Mouse (Mus musculus): ENCODE results near the gene Chaf1a.

Gene Chaf1a

DNA sequence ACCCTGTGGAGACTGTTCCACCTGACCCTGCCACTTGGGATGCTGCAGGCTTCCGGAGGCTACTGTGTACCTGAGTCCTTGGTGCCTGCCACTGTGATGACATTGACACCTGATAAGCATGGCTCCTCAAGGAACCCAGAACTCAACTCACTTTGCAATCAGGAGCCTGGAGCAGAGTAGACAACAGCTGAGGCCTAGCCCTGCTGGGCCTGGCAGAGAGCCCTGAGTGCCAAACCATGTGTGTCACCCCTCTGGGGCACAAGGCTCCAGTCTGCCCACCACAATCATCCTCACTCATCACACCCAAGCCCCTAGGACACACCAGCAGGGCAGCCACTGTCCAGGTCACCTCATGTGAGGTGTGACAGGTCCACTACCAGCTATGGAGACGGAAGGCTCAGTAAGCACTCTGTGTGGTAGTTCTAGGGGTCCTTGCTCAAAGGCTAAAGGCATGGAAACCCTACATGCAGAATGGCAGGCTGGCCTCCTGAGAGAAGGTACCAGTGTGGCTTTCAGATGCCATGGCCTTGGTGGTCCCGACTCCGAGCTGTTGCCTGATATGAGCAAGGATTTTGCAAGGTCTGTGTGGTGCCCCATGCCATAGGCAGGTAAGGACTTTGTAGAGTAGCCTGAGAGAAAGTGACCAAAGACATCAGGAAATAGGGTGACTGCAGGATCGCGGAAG, 19.7 kb upstream of the Chaf1a start:
- DNase-seq (ENCODE audit: low read depth): no peak

DNA sequence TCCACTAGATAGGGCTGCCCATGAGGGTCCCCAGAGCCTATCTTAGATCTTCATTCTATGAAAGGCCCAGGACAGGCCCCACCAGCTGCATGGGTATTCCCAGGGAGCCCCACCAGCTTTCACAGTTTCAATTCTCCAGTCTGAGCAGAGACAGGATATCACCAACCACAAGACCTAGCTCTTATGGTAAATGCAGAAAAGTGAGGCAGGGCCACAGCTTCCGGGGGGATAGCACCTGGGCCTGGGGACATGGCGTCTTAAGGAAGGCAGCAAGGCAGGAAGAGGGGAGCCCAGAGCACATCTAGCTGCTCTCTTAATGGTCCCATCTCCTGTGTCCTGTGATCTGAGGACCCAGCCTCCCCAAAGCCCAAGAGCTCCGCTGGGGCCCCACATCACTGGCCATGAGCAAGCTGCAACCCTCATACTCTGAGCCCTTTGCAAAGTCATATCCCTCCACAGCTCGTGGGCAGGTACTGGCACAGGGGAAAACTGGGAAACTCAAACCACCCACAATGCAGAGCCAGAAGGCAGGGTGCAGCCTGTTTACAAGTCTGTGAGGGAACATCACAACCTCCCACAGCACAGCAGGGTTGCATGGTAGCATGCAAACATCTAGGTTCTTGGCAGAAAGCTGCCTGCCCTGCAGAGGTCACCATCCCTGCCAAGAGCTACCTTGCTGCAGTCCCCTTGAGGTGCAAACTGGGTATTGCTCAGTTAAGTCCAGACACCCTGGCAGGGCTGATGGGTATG, 18.9 kb upstream of the Chaf1a start:
- no peak for DNase-seq (ENCODE audit: low read depth)

DNA sequence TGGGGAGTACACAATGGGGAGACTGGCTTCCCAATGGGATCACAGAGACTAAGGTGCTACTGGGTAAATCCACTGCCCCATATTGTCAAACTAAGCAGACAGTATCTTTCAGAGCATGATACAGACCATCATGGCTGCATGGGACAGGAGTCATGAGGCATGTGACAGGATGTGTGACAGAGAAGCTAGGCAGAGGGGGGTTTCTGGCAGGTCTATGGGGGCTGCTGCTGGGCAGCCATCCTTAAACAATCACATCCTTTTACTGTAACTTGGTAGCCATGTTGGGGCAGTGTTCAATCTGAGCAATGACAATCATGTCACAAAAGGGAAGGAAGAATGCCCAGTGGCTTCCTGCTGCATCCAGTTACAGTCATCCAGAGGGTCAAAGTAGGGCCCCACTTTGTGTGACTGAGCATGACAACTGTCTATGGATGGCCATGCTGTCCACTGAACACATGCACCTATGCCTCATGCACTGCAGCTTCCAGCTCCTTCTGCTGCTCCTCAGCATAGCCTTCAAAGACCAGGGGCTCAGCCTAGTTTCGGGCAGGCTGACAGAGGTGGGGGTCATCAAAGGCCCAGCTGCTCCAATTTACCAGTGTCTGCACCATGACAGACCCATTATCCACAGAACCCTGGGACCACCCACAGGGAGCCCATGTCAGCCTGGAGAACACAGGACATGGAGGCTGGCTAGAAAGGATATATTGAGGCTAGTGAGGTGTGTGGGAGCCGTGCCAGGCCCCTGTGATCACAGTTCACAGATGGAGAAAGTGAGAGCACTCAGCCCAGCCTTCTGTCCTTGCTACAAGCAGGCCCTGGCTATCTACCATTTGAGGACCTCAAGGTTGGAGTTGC, 17.9 kb upstream of the Chaf1a start:
- DNase-seq (ENCODE audit: low read depth): no peak

DNA sequence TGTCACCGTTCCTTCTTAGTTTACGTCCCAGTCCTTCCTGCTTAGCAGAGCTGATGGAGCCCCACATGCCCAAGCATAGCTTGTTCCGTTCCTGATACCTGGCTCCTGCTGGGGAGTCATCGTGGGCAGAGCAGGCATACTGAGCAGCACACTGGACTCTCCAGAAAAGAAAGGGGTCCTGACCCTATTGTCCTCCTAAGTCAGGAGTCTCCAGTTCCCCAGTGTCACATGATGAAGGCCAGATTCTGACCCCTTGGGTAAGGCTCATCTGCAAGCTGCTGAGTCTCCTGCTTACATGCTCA, 17.3 kb upstream of the Chaf1a start:
- no peak for DNase-seq (ENCODE audit: low read depth)

DNA sequence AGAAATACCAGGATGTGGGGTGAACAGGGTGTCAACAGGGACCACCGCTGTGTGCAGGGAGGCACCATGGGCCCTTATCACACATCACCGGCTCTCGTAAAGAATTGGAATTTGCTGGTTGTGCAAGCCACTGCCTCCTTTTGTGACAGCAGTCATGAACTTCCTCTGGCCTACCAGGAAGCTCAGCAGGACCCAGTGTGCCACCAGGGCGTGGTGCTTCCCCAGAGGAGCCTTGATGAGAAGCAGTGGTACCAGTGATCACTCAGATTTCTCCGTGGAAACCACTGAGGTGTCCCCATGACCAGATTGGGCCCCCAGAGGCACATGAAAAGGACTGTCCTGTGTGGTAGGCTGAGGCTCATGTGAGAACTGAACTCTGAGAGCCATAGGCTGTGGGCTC, 16.9 kb upstream of the Chaf1a start:
- DNase-seq (ENCODE audit: low read depth): no peak

DNA sequence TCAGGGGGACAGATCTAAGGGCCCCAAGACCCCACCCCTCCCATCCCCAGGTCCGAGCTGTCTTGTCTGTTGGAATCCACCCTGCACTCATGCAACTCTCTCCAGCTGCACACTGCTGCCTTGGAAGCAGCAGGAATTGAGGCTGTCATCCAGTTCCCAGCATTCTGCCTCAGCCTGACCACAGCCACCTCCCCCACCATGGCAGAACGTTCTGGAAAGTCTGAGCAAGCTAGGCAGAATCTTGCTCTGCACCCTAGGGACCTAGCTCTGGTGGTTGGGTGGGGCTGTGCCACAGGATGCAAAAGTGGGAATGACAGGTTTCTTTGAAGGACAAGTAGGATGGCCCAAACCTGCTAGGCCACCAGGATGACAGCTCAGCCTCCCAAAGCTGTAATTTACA, 15.8 kb upstream of the Chaf1a start:
- DNase-seq (ENCODE audit: low read depth): no peak

DNA sequence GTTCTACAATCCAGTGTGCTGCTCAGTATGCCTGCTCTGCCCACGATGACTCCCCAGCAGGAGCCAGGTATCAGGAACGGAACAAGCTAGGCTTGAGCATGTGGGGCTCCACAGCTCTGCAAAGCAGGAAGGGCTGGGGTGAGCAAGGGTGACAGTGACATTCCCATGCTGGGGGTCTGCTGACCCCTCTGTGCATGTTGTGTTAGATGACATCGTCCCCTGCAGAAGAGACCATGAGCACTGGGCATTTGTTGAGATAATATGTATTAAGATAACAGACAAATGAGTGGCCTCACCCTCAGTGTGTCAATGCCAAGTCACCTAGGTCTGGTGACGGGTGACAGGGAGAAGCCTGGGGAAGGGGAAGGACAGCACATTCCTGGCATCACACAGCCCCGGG, 15.3 kb upstream of the Chaf1a start:
- DNase-seq (ENCODE audit: low read depth): no peak

DNA sequence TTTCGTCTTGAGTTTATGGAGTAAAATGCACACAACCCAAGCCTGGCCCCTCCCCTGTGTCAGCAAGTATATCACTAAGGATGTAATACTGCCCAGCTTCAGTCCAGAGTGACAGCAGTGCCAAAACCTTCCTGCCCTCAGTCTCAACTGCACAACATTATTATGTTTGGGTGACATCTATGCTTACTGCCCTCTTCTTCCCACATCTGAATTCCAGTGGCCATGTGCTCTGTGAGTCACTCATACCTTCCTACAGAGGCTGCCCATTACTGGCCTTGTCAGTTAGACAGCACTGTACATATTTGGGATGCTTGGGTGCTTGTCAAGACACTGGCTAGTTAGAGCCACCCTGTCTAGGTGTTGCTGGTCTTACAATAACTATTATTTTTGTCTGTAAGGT, 13.9 kb upstream of the Chaf1a start:
- DNase-seq (ENCODE audit: low read depth): peak; percentile 75

DNA sequence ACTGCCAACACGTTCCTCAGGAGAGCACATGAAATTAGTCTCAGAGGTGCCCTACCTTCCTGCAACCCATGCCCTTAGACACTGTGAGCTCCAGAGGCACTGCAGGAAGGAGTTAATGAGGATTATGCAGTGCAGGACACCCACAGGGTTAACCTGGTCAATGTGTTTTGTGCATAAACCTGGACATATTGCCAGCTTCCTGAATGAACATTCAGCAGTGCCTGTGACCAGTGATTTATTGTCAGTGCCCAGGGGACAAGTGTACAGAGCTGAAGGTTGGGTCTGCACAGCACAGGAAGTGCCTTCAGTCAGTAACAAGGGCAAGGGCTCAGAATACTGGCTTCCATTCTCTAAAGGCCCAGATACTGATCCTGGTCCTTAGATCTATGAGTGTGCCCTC, 13.4 kb upstream of the Chaf1a start:
- no peak for DNase-seq (ENCODE audit: low read depth)

DNA sequence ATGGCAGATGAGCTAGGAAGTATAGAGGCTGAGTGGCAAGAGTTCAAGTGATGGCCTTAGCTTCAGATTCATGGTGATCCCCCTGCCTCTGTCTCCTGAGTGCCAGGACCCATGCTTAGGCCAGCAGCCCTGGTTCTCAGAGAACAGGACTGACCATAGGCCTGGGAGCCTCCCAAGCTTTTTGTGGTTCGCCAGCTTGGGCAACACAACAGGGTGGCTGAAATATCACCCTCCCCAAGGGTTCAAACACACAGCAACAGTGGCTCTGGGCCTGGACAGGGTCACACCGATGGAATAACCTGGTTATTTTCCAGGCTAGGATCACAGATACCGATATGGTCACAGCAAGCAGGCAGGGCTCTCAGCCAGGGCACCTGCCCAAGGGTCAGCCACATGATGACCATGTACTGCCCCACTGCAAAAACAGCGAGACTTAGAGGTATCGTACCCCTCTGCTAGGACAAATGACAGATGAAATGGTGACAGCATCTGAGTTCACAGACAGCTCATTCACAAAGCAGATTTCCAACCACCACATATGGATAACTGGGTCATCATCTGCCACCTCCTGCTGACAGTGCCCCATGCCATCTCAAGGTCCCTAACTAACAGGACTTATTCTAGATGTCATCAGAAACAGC, 12.3 kb upstream of the Chaf1a start:
- no peak for DNase-seq (ENCODE audit: low read depth)

DNA sequence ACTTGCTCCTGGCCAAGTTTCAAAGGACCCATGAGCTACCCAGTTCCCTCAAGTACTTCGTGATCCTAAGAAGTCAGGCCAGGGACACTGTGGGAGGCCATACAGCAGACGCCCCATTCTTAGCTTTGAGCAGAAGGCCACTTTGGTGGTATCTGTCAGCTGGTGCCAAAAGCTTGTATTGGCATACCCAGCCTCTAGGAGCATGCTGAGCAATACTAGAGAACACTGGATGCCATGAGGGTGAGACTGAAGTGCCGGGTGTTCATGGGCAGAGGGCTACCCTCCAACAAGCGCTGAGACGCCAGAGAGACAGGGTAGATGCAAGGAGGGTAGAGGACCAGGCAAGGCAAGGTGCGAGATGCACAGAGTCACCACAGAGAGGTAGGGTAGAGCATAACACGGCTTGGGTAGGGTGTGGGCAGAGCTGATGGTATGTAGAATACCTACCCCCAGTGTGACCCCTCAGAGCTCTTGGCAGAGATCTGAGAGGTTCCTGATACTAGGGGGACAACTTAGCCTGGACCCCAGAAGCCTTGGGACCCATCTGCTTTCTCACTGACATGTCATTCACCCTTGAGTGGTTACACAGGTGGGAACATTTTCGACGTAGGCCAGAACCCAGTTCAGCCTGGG, 9.9 kb upstream of the Chaf1a start:
- no peak for DNase-seq (ENCODE audit: low read depth)

DNA sequence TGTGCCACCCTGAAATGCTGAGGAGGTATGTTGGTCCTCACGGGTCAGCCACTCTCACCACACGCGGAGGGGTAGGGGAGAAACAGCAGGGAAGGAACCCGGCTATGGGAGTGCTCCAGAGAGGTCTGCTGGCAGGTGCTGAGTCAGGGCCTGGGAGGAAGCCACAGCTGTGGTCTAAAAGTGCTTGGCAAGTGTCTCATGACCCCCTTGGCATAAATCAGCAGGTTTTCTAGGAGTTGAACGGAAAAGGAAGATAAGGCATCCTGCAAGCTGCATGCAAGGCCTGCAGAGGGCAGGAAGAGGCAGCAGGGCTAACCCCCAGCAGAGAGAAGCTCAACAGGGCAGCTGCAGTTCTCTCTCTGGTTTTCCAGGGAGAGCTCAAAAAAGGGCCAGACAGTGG, 9.3 kb upstream of the Chaf1a start:
- peak; percentile 75 for DNase-seq (ENCODE audit: low read depth)

DNA sequence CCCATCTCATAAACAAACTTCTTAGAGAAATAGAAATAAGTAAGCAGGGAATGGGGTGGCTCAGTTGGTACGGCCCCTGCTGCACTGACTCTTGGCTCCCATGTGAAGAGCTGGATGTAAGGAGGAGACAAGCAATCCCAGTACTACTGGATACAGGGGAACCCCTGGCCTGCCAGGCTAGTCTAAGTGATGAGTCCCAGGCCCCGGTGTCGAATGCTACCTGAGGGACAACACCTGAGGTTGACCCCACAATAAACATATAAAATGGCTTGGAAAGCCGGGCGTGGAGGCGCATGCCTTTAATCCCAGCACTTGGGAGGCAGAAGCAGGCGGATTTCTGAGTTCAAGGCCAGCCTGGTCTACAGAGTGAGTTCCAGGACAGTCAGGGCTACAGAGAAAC, 8.8 kb upstream of the Chaf1a start:
- no peak for DNase-seq (ENCODE audit: low read depth)

DNA sequence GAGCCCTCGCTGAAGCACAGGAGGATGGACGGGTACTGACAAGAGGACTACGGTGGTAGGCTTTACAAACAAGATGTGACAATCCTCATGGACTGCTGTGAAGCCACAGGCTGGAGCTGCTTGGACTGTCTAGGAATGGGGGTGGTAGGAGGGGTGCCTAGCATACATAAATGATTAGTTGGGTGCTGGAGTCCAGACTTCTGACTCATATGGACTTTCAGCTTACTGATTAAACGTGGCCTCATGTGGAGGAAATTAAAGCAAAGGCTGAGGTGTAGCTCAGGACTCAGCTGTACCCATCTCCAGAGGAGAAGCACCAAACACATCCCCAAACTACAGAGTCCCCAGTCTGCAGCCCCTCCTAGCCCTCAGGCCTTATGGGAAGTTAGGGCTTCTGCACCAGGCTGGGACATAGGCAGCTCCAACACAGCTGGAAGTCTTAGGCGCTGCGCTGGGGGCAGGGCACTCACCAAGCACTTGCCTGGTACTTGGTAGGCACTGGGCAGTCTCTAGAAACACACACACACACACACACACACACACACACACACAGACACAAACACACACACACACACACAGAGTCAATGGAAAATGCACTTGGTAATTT, 8.0 kb upstream of the Chaf1a start:
- no peak for DNase-seq (ENCODE audit: low read depth)

DNA sequence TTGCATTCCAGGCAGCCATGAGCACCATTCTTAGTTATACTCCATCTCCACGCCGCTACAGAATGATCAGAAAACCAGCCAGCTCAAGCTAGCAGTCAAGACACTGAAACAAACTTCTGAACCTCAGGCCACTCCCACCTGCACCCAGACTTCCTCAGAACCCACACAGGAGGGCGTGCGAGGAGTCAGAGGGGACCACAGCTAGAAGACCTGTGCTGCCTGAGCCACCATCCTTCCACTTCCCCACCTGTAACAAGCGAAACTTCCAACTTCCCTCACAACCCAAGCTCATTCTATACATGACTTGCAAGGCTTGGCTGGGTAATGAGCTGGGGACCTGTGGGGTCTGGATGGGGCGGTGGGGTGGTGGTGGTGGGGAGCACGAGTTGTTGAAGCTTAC, 7.4 kb upstream of the Chaf1a start:
- no peak for DNase-seq (ENCODE audit: low read depth)

DNA sequence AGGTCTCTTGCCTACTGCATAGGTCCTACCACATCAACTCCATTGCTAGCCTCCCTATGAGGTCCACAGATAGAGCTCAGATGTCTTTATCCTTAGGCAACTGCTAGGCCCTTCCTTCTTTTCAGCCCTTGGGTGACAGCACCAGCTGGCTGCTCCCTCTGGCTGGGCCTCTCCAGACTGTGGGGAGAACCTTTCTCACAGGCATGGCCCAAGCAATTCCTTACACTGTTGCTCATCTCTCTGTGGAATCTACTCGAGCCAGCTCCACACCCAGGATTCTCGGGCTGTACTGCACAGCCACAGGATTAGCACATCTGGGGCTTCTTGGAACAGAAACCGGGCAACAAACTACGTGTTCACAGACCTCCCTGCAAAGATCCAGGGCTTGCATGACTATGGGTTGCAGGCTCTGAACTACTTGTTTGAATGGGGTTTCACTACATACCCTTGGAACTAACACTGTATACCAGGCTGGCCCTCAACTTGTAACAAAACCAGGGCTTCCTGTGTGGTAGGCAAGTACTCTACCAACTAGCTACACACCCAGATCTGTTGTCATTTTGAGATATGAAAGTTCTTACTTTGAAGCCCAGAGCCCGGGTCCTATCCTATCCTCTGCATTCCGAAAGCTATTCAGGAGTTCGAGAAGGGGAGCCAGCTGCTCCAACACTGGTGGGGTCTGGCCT, 6.1 kb upstream of the Chaf1a start:
- no peak for DNase-seq (ENCODE audit: low read depth)

DNA sequence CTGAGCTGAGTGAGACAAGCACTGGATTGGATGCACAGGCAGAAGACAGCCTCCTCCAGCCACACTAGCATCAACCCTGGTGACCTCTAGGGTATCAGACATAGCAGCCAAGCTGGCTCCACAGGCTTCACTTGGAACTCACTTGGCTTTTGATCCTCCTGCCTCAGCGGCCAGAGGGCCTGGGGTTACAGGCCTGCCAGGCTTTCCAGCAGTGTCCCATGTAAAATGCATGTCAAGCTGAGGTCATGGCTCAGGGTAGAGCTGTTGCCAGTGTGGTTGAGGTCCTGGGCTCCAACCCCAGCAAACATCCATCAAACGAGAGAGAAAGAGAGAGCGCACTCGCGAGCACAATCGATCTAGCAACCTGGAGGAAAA, 5.5 kb upstream of the Chaf1a start:
- DNase-seq (ENCODE audit: low read depth): no peak

DNA sequence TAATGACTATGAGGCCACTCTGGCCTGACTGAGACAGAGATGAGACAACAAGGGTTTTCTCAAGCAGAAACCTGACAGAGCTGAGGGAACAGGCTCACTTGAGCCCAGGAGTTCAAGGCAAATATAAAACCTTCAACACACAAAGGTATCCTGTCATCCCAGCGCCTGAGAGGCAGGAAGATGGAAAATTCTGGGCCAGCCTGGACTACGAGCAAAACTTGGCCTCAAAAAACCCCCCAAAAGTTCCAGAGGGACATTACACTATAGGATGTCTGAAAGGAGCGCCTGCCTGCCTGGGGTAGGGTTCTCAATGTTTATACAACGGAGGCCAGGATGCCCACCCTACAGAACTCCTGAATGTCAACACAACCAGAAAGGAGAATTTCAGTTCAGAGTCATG, 5.0 kb upstream of the Chaf1a start:
- DNase-seq (ENCODE audit: low read depth): no peak

DNA sequence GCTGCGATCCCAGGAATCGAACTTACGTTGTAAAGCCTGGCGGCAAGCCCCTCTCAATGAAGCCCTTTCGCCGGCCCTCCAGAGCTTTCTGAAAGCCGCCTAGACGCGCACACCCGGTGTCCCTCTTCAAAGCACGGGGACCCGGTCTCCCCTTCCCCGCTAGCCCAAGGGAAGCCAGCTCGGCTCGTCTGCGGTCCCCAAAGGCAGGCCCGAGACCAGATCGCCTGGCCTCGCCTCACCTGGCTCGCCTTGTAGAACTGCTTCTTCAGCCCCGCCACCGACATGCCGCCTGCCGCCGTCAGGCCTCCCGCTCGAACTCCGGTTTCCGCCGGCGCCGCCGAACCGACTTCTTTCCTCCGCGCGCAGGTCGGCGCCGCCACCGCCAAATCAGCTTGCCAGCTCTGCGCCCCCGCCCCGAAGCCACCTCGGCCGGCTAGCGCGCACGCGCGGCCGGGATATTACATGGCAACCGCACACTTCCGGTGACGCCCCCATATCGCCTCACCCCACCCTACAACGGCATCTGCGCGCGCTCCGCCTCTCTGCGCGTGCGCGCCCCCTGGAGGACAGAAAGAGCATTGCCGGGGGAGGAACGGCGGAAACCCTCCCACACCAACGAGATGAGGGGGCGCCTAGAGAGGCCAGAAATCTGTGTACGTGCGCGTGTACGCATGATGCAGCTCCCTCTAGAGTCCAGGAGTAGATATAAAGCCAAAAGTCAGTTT, 3.9 kb upstream of the Chaf1a start, which contains the start of gene Sh3gl1:
Gene Sh3gl1, minus strand, starts transcription at position 460 of the 725 bp plus-strand sequence.
- DNase-seq (ENCODE audit: low read depth): peak; percentile 96

DNA sequence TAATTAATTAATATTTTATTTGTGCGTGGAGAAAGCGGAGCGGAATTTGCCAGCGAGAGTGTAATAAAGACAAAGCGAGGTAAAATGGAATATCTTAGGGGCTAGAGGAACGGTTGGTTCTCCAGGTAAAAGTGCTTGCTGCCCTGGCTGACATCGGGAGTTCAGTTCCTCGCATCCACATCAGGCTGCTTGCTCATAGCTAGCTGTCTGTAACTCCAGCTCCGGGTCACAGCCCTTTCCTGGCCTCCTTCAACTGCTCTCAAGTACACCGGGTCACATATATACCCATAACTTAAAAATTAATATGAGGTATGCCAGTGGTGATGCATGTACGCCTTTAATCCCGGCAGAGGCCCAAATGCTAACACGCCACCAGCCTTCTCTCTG, 3.3 kb upstream of the Chaf1a start:
- no peak for DNase-seq (ENCODE audit: low read depth)
